Mouse (Mus musculus) mouse embryonic stem cell (cell line): ENCODE results near the gene Prn.

ENCODE experiments used
- in situ Hi-C, 2 experiments: fragments of 300-500 bp; cut with MboI; formaldehyde crosslinking; loops; 1 replicate in 1 of 2; 3 replicates in 1 of 2; pipeline ENCODE4 v1.14.3; 2019 to 2020; ENCODE audit warnings: low sequenced_read_pairs in 2 of 2, low pct_unique_long_range_greater_than_20kb in 1 of 2, mixed read lengths in 1 of 2; ENCODE audit not compliant: unreplicated experiment in 1 of 2

Prn gene

GRCm38 (mm10) chr2:131961671-131962070 lies 51.9 kb downstream of the Prn start:
- in situ Hi-C loops, result no loop called here

- in situ Hi-C loops, result no loop called here
Measured at GRCm38 (mm10) chr2:131970597-131970996, 60.8 kb downstream of the Prn start.

GRCm38 (mm10) chr2:131971098-131971497 lies 61.3 kb downstream of the Prn start:
- in situ Hi-C loops, result no loop called here

GRCm38 (mm10) chr2:131976663-131977062 lies 66.9 kb downstream of the Prn start:
- in situ Hi-C loops, result loop anchor here in 1 of 2 experiments (25.0 kb wide), 1 partner anchor 261 kb away; the partner anchor contains the start of gene Tmem230

- in situ Hi-C loops, result loop anchor here (5.0 to 25.0 kb wide), 3 partner anchors 154 to 261 kb away; partner anchors contain the start of gene Tmem230 (in 1 of the 2)
Measured at GRCm38 (mm10) chr2:131980866-131981265, 71.1 kb downstream of the Prn start.

GRCm38 (mm10) chr2:131982546-131983196 lies 72.9 kb downstream of the Prn start:
- in situ Hi-C loops, result loop anchor here (5.0 to 25.0 kb wide), 3 partner anchors 152 to 260 kb away; partner anchors contain the start of gene Tmem230 (in 1 of the 2)

GRCm38 (mm10) chr2:131987950-131988349 lies 78.2 kb downstream of the Prn start:
- in situ Hi-C loops, result loop anchor here (10.0 to 25.0 kb wide), 2 partner anchors 147 to 249 kb away; partner anchors contain the start of gene Tmem230 (in 1 of the 2)

GRCm38 (mm10) chr2:131988550-131988949 lies 78.8 kb downstream of the Prn start:
- in situ Hi-C loops, result loop anchor here (10.0 to 25.0 kb wide), 2 partner anchors 146 to 249 kb away; partner anchors contain the start of gene Tmem230 (in 1 of the 2)

- in situ Hi-C loops, result loop anchor here in 1 of 2 experiments (25.0 kb wide), 1 partner anchor 245 kb away; the partner anchor contains the start of gene Tmem230
Measured at GRCm38 (mm10) chr2:131992487-131992886, 82.7 kb downstream of the Prn start.

GRCm38 (mm10) chr2:131993151-131993550 lies 83.4 kb downstream of the Prn start:
- in situ Hi-C loops, result loop anchor here in 1 of 2 experiments (25.0 kb wide), 1 partner anchor 244 kb away; the partner anchor contains the start of gene Tmem230

- in situ Hi-C loops, result loop anchor here in 1 of 2 experiments (25.0 kb wide), 1 partner anchor 244 kb away; the partner anchor contains the start of gene Tmem230
Measured at GRCm38 (mm10) chr2:131993563-131994088, 83.9 kb downstream of the Prn start.

- in situ Hi-C loops, result loop anchor here in 1 of 2 experiments (25.0 kb wide), 1 partner anchor 242 kb away; the partner anchor contains the start of gene Tmem230
Measured at GRCm38 (mm10) chr2:131994971-131995370, 85.2 kb downstream of the Prn start.

GRCm38 (mm10) chr2:131995742-131996141 lies 86.0 kb downstream of the Prn start:
- in situ Hi-C loops, result loop anchor here in 1 of 2 experiments (25.0 kb wide), 1 partner anchor 242 kb away; the partner anchor contains the start of gene Tmem230

- in situ Hi-C loops, result loop anchor here in 1 of 2 experiments (25.0 kb wide), 1 partner anchor 241 kb away; the partner anchor contains the start of gene Tmem230
Measured at GRCm38 (mm10) chr2:131996369-131996768, 86.6 kb downstream of the Prn start.

GRCm38 (mm10) chr2:131997356-131997755 lies 87.6 kb downstream of the Prn start:
- in situ Hi-C loops, result loop anchor here in 1 of 2 experiments (25.0 kb wide), 1 partner anchor 240 kb away; the partner anchor contains the start of gene Tmem230

- in situ Hi-C loops, result no loop called here
Measured at GRCm38 (mm10) chr2:132001696-132002334, 92.1 kb downstream of the Prn start.

GRCm38 (mm10) chr2:132003916-132004315 lies 94.2 kb downstream of the Prn start:
- in situ Hi-C loops, result no loop called here

- in situ Hi-C loops, result no loop called here
Measured at GRCm38 (mm10) chr2:132004495-132005136, 94.9 kb downstream of the Prn start.
